Comparison of ENCODE assay signal across 9 mouse cellular contexts in the genomic region with DNA sequence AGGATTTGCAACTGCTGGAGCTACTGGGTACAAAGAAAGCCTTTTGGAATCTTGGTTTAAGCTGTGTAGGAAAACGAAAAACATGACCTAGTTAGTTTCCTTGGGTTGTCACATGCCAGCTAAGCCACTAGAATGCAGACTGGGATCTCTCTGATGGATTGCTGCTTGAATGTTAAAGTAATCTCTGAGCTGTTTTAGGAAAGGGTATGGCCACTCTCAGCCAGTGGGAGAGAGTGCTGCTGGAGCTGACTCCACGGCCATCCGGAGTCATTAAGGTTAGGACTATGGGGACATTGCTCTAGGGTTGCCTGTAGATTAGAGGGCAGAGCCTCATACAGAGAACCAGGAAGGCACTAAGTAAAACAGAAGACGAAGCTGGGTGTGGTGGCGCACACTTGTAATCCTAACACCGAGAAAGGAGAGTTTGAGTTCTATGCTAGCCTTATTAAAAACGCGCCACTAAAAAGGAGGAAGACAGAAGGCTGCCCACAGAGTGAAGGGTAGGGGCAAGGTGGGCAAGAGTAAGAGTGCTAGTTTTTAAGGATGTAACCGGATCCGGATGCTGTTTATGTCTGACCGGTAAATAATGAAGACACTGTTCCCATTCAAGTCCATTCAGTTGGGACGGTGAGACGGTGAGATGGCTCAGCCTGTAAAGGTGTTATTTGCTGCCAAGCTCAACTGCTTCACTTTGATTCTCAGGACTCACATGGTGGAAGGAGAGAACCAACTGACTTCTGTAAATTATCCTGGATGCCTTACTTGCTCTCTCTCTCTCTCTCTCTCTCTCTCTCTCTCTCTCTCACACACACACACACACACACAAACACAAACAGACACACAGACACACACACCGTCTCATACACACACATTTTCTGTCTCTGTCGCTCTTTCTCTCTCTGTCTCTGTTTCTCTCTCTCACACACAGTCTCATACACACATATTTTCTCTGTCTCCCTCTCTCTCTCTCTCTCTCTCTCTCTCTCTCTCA. TPM values are rescaled to one million over a fixed set of nuclear protein-coding genes. Genes with fewer than 3 reads are reported as not detected.
A peak's percentile ranks its signal among the peaks of the same experiment; 100 is the strongest.
DNase-seq lines count a peak whose midpoint lies in the region; TF ChIP-seq lines count a peak whose summit lies in the region.
"Had no signal": no experiment of that assay in that cellular context is flagged by ENCODE, and none has a peak within 500 bp of the region (broad histone marks: within the 10 kb centered on the region; RNA-seq: fewer than 3 reads in every experiment).

No protein-coding gene starts in this region.

- H3K4me1 ChIP-seq in liver, adult 2 months (ENCODE audit: control insufficient read depth, insufficient read depth, low read length): peaks cover 7% of the 10 kb centered on the region; the same call in 1 of the 2 replicates

- peak overlapping the region; percentile 53 for H3K4me3 ChIP-seq in liver, adult 2 months (ENCODE audit: insufficient read depth, low read depth, low read length)

- peak; percentile 25 for DNase-seq in cerebellum, adult 11-12 months
- DNase-seq in cerebellum, adult 11 months: no peak
- DNase-seq in CD4-positive, CD25-positive, alpha-beta regulatory T cell, adult 2 months (ENCODE audit: low read depth, low spot score): peak; percentile 21
- peak; percentile 26 for DNase-seq in embryo, embryonic 11.5 days (ENCODE audit: low read depth, low spot score)
- peak; percentile 39 for DNase-seq in heart, postnatal 4 days
- peak; percentile 41 for DNase-seq in liver, adult 2 months (ENCODE audit: extremely low read depth, low read depth, low spot score)
- peak; percentile 43 for DNase-seq in neural tube, embryonic 10.5 days (ENCODE audit: extremely low spot score, low spot score)
- DNase-seq in layer of hippocampus, postnatal 25 days (ENCODE audit: extremely low spot score in 1 of 2, low spot score in 1 of 2): no peak

- H3K27me3 ChIP-seq in liver, adult 2 months (ENCODE audit: control insufficient read depth, insufficient read depth, low read length): no peaks in the 10 kb centered on the region

- H3K36me3 ChIP-seq in liver, adult 2 months (ENCODE audit: control insufficient read depth, insufficient read depth, low read length): no peaks in the 10 kb centered on the region
- H3K36me3 ChIP-seq: G1E had no signal

- peak overlapping the region; percentile 64 for H3K9ac ChIP-seq in liver, adult 2 months (ENCODE audit: low read depth, low read length)

- WGBS in liver, adult 2 months: 6% methylated on average over 15 of the region's 15 CpGs

- peak overlapping the region; percentile 87 for H3K27ac ChIP-seq in liver, adult 2 months (replicated peaks; ENCODE audit: insufficient read depth, low read depth, low read length)

- TF ChIP-seq CTCF in liver, adult 2 months (IDR thresholded peaks at IDR 0.05; ENCODE audit: low read depth, low read length): no peak

- TF ChIP-seq POLR2A in liver, adult 2 months (IDR thresholded peaks at IDR 0.05; ENCODE audit: extremely low read depth, insufficient read depth, low read length): no peak

- no peaks in the 10 kb centered on the region for H3K79me2 ChIP-seq in liver, adult 2 months (ENCODE audit: control insufficient read depth, insufficient read depth, low read length)

RNA-seq across cellular contexts. Expression of a gene that starts 37.3 kb away (rescaled TPM):
- 100 to 1,000 TPM; 225 to 270 TPM for total RNA-seq in heart, postnatal 4 days (2021)
- 128 and 147 TPM in 2 replicates for total RNA-seq in liver, adult 2 months (2014; rRNA removed)
- 19.9 and 24.5 TPM in 2 replicates for polyA plus RNA-seq in liver, adult 2 months (2012; rRNA removed)
- total RNA-seq in layer of hippocampus, postnatal 25 days (2021): 100 to 1,000 TPM; 163 to 190 TPM

Comparison
In these comparisons a context has a peak if more than half of its experiments do, and no peak if none do; other contexts are left out.
1. DNase-seq: peak in cerebellum, adult 11-12 months (single experiment), CD4-positive, CD25-positive, alpha-beta regulatory T cell, adult 2 months (single experiment), embryo, embryonic 11.5 days (single experiment), heart, postnatal 4 days (single experiment), liver, adult 2 months (single experiment) and neural tube, embryonic 10.5 days (single experiment); none in cerebellum, adult 11 months (single experiment) and layer of hippocampus, postnatal 25 days (0 of 2).